Mouse (Mus musculus): ENCODE results near the gene Pkd1. TPM values are rescaled to one million over a fixed set of nuclear protein-coding genes. Genes with fewer than 3 reads are reported as not detected.

The Pkd1 gene
- polyA plus RNA-seq, 1 experiment from 2014 or later = 20.1 TPM

GRCm38 (mm10) chr17:24596471-24597183 lies 47.0 kb downstream of the Pkd1 start:
- no peak overlapping the region for H3K4me3 ChIP-seq
- H3K9me3 ChIP-seq = no peaks in the 10 kb centered on the region
- peaks cover 100% of the 10 kb centered on the region for H3K36me3 ChIP-seq
- no peak overlapping the region for H3K27ac ChIP-seq
- 92% methylated on average over 19 of the region's 19 CpGs for WGBS
- ATAC-seq (ENCODE audit: low FRiP score) = no peak
- no peak overlapping the region for H3K9ac ChIP-seq
- no peak overlapping the region for H3K4me2 ChIP-seq
- no peaks in the 10 kb centered on the region for H3K4me1 ChIP-seq (replicated peaks)
- H3K27me3 ChIP-seq = no peaks in the 10 kb centered on the region

DNA sequence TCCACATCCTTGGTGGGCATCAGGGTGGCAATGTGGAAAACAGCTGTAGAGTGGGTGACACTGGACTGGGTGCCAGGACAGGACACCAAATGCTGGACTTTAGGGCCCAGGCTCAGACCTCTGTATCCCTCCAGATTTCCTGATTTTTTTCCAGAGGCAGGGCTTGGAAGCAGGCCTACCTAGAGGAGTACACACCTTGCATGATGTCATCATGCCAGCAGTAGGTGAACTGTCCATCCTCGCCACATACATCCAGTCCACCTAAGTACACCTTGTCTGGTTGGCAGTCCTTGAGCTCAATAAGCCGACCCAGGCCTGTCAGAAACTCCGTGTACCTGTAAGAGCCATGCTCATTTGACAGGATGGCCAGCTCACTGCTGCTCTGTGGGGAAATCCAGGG lies 48.4 kb downstream of the Pkd1 start:
- peaks cover 100% of the 10 kb centered on the region for H3K36me3 ChIP-seq
- H3K27ac ChIP-seq = no peak overlapping the region
- ATAC-seq (ENCODE audit: low FRiP score) = no peak
- H3K9me3 ChIP-seq = no peaks in the 10 kb centered on the region
- no peak overlapping the region for H3K4me3 ChIP-seq
- no peak overlapping the region for H3K4me2 ChIP-seq
- H3K27me3 ChIP-seq = no peaks in the 10 kb centered on the region
- 88% methylated on average over 3 of the region's 3 CpGs for WGBS
- no peak overlapping the region for H3K9ac ChIP-seq
- H3K4me1 ChIP-seq (replicated peaks) = no peaks in the 10 kb centered on the region

GRCm38 (mm10) chr17:24600502-24600901 lies 50.9 kb downstream of the Pkd1 start:
- Histone ChIP-seq H3K9me3 (no peaks in the 10 kb centered on the region), H3K4me3 (no peak overlapping the region), H3K4me2 (no peak overlapping the region), H3K4me1 (replicated peaks) (no peaks in the 10 kb centered on the region), H3K27me3 (no peaks in the 10 kb centered on the region), H3K9ac (no peak overlapping the region), H3K36me3 (peaks cover 99% of the 10 kb centered on the region), H3K27ac (no peak overlapping the region)
- 93% methylated on average over 4 of the region's 4 CpGs for WGBS
- ATAC-seq (ENCODE audit: low FRiP score) = no peak

DNA sequence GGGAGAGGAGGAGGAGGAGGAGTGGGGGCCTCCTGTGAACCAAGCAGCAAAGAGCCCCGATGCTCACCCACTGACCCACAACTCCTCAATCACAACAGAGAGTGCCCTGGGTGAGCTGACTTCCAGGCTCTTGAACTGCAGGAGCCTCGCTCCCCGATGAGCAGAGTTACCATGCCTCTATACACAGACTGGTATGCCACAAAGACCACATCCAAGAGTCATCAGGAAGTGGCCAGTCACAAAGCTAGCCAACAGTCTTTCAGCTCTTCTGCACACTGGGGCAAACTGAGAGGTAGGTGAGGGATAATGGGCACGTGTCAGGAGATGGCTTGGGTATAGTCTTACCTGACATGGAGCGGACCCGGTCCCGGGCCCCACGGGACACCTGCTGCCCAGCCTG lies 54.3 kb downstream of the Pkd1 start:
- Histone ChIP-seq H3K9ac (no peak overlapping the region), H3K4me1 (replicated peaks) (no peaks in the 10 kb centered on the region), H3K4me3 (no peak overlapping the region), H3K9me3 (no peaks in the 10 kb centered on the region), H3K27me3 (no peaks in the 10 kb centered on the region), H3K36me3 (peaks cover 99% of the 10 kb centered on the region), H3K4me2 (no peak overlapping the region), H3K27ac (no peak overlapping the region)
- 93% methylated on average over 8 of the region's 8 CpGs for WGBS
- ATAC-seq (ENCODE audit: low FRiP score) = no peak

DNA sequence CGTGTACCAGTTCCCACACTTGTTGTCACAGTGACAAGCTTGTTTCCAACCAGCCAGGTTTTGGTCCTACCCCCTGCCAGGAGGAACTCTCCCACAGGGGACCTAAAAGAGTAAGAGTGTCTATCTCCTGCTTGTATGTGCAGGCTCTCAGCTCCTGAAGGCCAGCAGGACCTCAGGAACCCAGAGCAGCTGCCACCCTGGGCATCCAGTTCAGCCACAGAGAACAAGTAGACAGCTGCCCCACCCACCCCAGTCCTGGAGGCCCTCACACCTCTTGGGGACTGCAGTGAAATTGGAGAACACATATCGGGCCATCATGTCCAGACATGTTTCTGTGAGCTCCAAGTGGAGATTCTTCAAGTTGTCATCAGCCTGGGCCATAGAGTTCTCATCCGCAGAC lies 54.9 kb downstream of the Pkd1 start:
- Histone ChIP-seq H3K4me3 (no peak overlapping the region), H3K27me3 (no peaks in the 10 kb centered on the region), H3K27ac (no peak overlapping the region), H3K9me3 (no peaks in the 10 kb centered on the region), H3K9ac (no peak overlapping the region), H3K4me2 (no peak overlapping the region), H3K4me1 (replicated peaks) (no peaks in the 10 kb centered on the region), H3K36me3 (peaks cover 96% of the 10 kb centered on the region)
- WGBS = 92% methylated on average over 3 of the region's 3 CpGs
- no peak for ATAC-seq (ENCODE audit: low FRiP score)

DNA sequence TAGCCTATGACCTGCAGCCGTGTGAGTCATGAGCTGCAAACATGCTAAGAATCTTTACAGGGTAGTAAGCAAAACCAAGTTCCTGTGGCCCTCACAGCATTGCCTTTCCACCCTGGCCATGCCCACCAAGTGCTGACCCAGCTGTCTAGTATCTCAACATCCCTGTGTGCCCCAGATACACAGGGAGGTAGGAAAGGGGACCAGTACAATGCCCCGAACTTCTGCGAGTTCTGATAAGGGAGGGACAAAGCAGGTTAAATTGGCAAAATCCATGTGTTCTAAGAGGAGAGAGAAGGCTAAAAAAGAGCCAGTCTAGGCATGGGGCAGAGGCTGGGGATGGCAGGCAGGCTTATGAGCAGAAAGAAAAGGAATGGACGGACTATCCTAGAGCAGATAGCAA lies 58.7 kb downstream of the Pkd1 start:
- Histone ChIP-seq H3K4me1 (replicated peaks) (no peaks in the 10 kb centered on the region), H3K4me2 (no peak overlapping the region), H3K4me3 (no peak overlapping the region), H3K9ac (no peak overlapping the region), H3K27ac (no peak overlapping the region), H3K27me3 (no peaks in the 10 kb centered on the region), H3K36me3 (peaks cover 78% of the 10 kb centered on the region), H3K9me3 (no peaks in the 10 kb centered on the region)
- WGBS = 96% methylated on average over 4 of the region's 4 CpGs
- ATAC-seq (ENCODE audit: low FRiP score) = no peak

GRCm38 (mm10) chr17:24608874-24609273 lies 59.2 kb downstream of the Pkd1 start:
- Histone ChIP-seq H3K4me2 (no peak overlapping the region), H3K4me3 (no peak overlapping the region), H3K9ac (no peak overlapping the region), H3K27ac (no peak overlapping the region), H3K36me3 (peaks cover 79% of the 10 kb centered on the region), H3K9me3 (no peaks in the 10 kb centered on the region), H3K27me3 (no peaks in the 10 kb centered on the region), H3K4me1 (replicated peaks) (no peaks in the 10 kb centered on the region)
- no peak for ATAC-seq (ENCODE audit: low FRiP score)
- 95% methylated on average over 8 of the region's 8 CpGs for WGBS

DNA sequence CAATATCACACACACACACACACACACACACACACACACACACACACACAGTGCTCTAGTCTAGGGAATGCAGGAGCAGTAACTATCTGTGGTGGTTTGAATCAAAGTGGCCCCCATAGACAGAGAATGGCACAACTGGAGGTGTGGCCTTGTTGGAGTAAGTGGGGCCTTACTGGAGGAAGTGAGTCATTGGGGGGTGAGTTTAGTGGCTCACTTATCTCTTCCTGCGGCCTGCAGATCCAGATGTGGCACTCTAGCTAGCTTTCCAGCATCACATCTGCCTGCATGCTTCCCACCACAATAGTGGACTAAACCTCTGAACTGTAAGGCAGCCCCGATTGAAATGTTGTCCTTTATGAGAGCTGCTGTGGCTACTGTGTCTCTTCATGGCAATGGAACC lies 61.1 kb downstream of the Pkd1 start:
- no peak for ATAC-seq (ENCODE audit: low FRiP score)
- H3K9ac ChIP-seq = no peak overlapping the region
- no peaks in the 10 kb centered on the region for H3K4me1 ChIP-seq (replicated peaks)
- peaks cover 79% of the 10 kb centered on the region for H3K36me3 ChIP-seq
- H3K27me3 ChIP-seq = no peaks in the 10 kb centered on the region
- H3K4me3 ChIP-seq = no peak overlapping the region
- H3K9me3 ChIP-seq = no peaks in the 10 kb centered on the region
- no peak overlapping the region for H3K27ac ChIP-seq
- WGBS = 92% methylated on average over 2 of the region's 2 CpGs
- H3K4me2 ChIP-seq = no peak overlapping the region

GRCm38 (mm10) chr17:24617561-24618194 lies 68.0 kb downstream of the Pkd1 start:
- Histone ChIP-seq H3K9ac (0 out of 2 replicates have a peak overlapping the region, but pooled peaks have one; percentile 24), H3K4me2 (no peak overlapping the region), H3K4me1 (replicated peaks) (no peaks in the 10 kb centered on the region), H3K27me3 (no peaks in the 10 kb centered on the region), H3K9me3 (no peaks in the 10 kb centered on the region), H3K36me3 (peaks cover 94% of the 10 kb centered on the region), H3K4me3 (no peak overlapping the region), H3K27ac (no peak overlapping the region)
- ATAC-seq (ENCODE audit: low FRiP score) = no peak
- WGBS = 89% methylated on average over 14 of the region's 14 CpGs

- H3K9ac ChIP-seq = no peak overlapping the region
- ATAC-seq (ENCODE audit: low FRiP score) = no peak
- H3K4me2 ChIP-seq = no peak overlapping the region
- 0 out of 2 replicates have a peak, but pooled peaks cover 3% of the 10 kb centered on the region for H3K4me1 ChIP-seq (replicated peaks)
- peaks cover 100% of the 10 kb centered on the region for H3K36me3 ChIP-seq
- 93% methylated on average over 8 of the region's 8 CpGs for WGBS
- no peak overlapping the region for H3K4me3 ChIP-seq
- H3K9me3 ChIP-seq = no peaks in the 10 kb centered on the region
- no peak overlapping the region for H3K27ac ChIP-seq
- no peaks in the 10 kb centered on the region for H3K27me3 ChIP-seq
Observed at GRCm38 (mm10) chr17:24625472-24625871, 75.8 kb downstream of the Pkd1 start.

DNA sequence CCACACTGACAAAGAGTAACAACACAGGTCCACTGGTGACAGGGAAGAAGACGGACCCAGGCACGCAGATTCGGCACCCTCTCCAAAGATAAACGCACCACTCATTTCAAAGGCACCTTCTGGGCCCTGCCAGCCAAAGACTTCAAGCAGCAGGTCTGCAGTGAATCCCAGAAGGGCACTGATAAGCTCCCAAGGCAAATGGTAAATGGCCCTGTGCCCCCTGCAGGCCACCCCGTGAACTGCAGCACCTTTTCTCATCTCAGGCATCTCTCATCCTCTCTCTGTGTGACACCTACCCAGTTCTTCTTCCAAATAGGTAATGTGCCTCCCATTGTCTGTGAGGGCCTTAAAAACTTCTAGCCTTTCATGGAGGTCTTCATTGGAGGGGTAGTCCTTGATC lies 79.0 kb downstream of the Pkd1 start:
- no peaks in the 10 kb centered on the region for H3K27me3 ChIP-seq
- no peak overlapping the region for H3K9ac ChIP-seq
- peaks cover 21% of the 10 kb centered on the region for H3K4me1 ChIP-seq (replicated peaks)
- H3K27ac ChIP-seq = no peak overlapping the region
- H3K9me3 ChIP-seq = no peaks in the 10 kb centered on the region
- no peak for ATAC-seq (ENCODE audit: low FRiP score)
- H3K36me3 ChIP-seq = peaks cover 71% of the 10 kb centered on the region
- no peak overlapping the region for H3K4me3 ChIP-seq
- 59% methylated on average over 5 of the region's 5 CpGs for WGBS
- H3K4me2 ChIP-seq = no peak overlapping the region

DNA sequence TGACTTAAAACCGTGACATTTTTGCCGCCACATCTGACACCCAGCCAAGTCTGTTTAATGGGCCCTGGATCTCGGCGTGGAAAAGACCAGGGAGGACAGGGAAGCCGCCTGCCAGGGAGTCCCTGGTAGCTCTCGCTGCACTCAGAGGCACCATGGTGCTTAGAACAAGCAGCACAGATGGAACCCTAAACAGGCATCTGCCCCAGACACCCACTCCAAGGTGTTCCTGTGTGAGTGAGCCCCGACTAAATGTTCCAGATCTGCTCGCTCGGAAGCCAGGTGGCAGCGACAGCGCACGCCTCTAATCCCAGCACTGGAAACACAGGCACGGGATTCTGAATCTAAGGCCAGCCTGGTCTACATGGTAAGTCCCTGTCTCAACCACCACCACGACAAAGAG lies 80.4 kb downstream of the Pkd1 start:
- 92% methylated on average over 14 of the region's 14 CpGs for WGBS
- H3K36me3 ChIP-seq = peaks cover 57% of the 10 kb centered on the region
- H3K4me1 ChIP-seq (replicated peaks) = peaks cover 26% of the 10 kb centered on the region
- no peak overlapping the region for H3K4me2 ChIP-seq
- ATAC-seq (ENCODE audit: low FRiP score) = no peak
- H3K4me3 ChIP-seq = no peak overlapping the region
- H3K27ac ChIP-seq = no peak overlapping the region
- H3K9me3 ChIP-seq = no peaks in the 10 kb centered on the region
- no peak overlapping the region for H3K9ac ChIP-seq
- no peaks in the 10 kb centered on the region for H3K27me3 ChIP-seq

Measured in hindbrain, embryonic 13.5 days (tissue).